Mouse (Mus musculus) heart, postnatal 0 days (tissue): Measurements from ENCODE around the gene Cep112. TPM values are rescaled to one million over a fixed set of nuclear protein-coding genes. Genes with fewer than 3 reads are reported as not detected.

Experiments
- ATAC-seq: fragments of 200-750 bp; cut with Nextera tagmentation; 2 replicates; pipeline ENCODE4 v1.8.0; 2017; ENCODE audit warnings: low read depth, moderate number of reproducible peaks, moderate library complexity; ENCODE audit not compliant: insufficient read depth
- DNase-seq: peaks from one replicate; pipeline ENCODE4 v3.0.0-alpha.2; 2016; ENCODE audit warnings: low spot score
- H3K27ac ChIP-seq: fragments of 300-500 bp; sonication (generic); 2 replicates; pipeline ENCODE4 v1.5.1; 2014; ENCODE audit warnings: low read depth, mild to moderate bottlenecking
- H3K27me3 ChIP-seq: fragments of 300-500 bp; sonication (generic); 2 replicates; pipeline ENCODE4 v1.6.1; 2014; ENCODE audit warnings: low read length, mixed read lengths; ENCODE audit not compliant: control insufficient read depth, insufficient read depth
- H3K36me3 ChIP-seq: fragments of 300-500 bp; sonication (generic); replicated peaks from 2 replicates; pipeline ENCODE4 v1.6.1; 2014; ENCODE audit warnings: low read length, mixed read lengths; ENCODE audit not compliant: control insufficient read depth, insufficient read depth
- H3K4me1 ChIP-seq: fragments of 300-500 bp; sonication (generic); 2 replicates; pipeline ENCODE4 v1.6.1; 2014; ENCODE audit warnings: antibody characterized with exemption; ENCODE audit not compliant: control insufficient read depth, insufficient read depth
- H3K4me2 ChIP-seq: fragments of 300-500 bp; sonication (generic); 2 replicates; pipeline ENCODE4 v1.6.1; 2014; ENCODE audit warnings: low read depth, mild to moderate bottlenecking, low read length, moderate library complexity
- H3K4me3 ChIP-seq: fragments of 300-500 bp; sonication (generic); 2 replicates; pipeline ENCODE4 v1.5.1; 2014; ENCODE audit warnings: low read depth, low read length
- H3K9ac ChIP-seq: fragments of 300-500 bp; sonication (generic); replicated peaks from 2 replicates; pipeline ENCODE4 v1.6.1; 2014; ENCODE audit warnings: low read depth, low read length, mixed read lengths
- H3K9me3 ChIP-seq: fragments of 300-500 bp; sonication (generic); replicated peaks from 2 replicates; pipeline ENCODE4 v1.6.1; 2016; ENCODE audit warnings: low read length; ENCODE audit not compliant: control insufficient read depth
- CTCF ChIP-seq: IDR thresholded peaks from 2 replicates; pipeline ENCODE4 v1.5.1; 2016; ENCODE audit warnings: antibody characterized with exemption, control low read depth, low read depth
- EP300 ChIP-seq: IDR thresholded peaks from 2 replicates; pipeline ENCODE4 v1.6.1; 2016; ENCODE audit warnings: antibody characterized with exemption, low read depth
- WGBS: fragments of 180-500 bp; shearing (Covaris S2); extraction: QIAGEN DNeasy Blood & Tissue Kit; methylation state at CpG from one replicate; pipeline ENCODE4 v1.1.7; 2014; 5-methylcytosine and 5-hydroxymethylcytosine counted together
- polyA plus RNA-seq: library from polyadenylated mRNA; unstranded; fragments of >200 nt; fragmentation: Nextera tagmentation; extraction: Ambion mirVana; gene quantifications from 2 replicates; pipeline ENCODE4 v1.2.1, GENCODE M21; 2015
- total RNA-seq: library from RNA; depleted of rRNA; stranded (reverse); fragments of >200 nt; gene quantifications from 2 replicates; pipeline ENCODE4 v1.2.3, GENCODE M21; 2014; ENCODE audit warnings: low replicate concordance

Cep112 gene
- total and polyA plus RNA-seq, 2 experiments from 2014 or later, result 1.2 to 5.8 TPM

DNA sequence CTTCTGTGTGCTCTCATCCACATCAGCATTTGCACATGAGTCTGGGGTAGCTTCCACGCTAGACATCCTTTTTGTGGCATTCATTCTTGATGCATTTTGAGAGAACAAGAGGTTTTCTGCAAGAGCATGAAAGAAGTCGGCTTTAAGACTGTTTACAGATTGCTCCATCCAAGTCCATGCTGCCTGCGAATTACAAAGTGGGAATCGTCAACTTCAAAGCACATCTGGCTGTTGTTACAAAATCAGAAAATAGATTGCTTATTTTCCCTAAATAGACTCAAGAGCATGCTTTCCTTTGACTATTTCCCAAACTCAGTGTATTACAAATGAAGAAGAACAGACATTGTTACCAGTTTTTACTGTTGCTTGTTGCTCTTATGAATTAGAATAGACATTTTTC, 59.0 kb downstream of the Cep112 start:
- 81% methylated on average over 4 of the region's 4 CpGs for WGBS
- no peak overlapping the region for H3K27ac ChIP-seq
- DNase-seq, result no peak
- no peak for ATAC-seq
- TF ChIP-seq EP300, result no peak
- TF ChIP-seq CTCF, result no peak
- H3K4me2 ChIP-seq, result no peak overlapping the region
- no peak overlapping the region for H3K9ac ChIP-seq
- H3K4me3 ChIP-seq, result no peak overlapping the region
- H3K27me3 ChIP-seq, result no peaks in the 10 kb centered on the region
- H3K36me3 ChIP-seq, result no peaks in the 10 kb centered on the region; the same call in 1 of the 2 replicates
- H3K4me1 ChIP-seq, result no peaks in the 10 kb centered on the region
- no peaks in the 10 kb centered on the region for H3K9me3 ChIP-seq

GRCm38 (mm10) chr11:108488256-108488655, 63.3 kb downstream of the Cep112 start:
- ATAC-seq, result no peak
- WGBS, result 74% methylated on average over 2 of the region's 2 CpGs
- DNase-seq, result no peak

DNA sequence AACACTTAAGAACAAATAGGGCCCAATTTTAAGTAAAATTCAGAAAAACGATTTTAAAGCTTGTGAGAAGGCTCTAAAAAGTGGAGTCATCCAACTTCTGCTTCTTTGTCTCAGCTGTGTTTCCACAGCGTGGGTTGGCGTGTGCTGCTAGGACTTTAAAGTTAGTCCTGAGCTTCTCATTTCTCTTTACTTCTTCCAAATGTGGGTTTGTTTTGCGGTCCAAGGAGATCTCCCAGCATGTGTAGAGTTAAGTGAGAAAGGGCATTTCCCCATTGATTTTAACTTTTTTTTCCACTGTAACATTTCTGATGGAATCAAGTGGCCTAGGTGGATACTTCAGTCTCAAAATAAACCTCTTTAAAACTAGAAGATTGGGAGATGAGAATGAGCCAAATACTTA, 64.9 kb downstream of the Cep112 start:
- TF ChIP-seq EP300 (no peak), CTCF (no peak)
- Histone ChIP-seq H3K4me2 (no peak overlapping the region), H3K9ac (no peak overlapping the region), H3K27ac (no peak overlapping the region), H3K9me3 (no peaks in the 10 kb centered on the region), H3K36me3 (no peaks in the 10 kb centered on the region; the same call in 1 of the 2 replicates), H3K4me3 (no peak overlapping the region), H3K27me3 (no peaks in the 10 kb centered on the region), H3K4me1 (no peaks in the 10 kb centered on the region)
- DNase-seq (no peak), ATAC-seq (no peak)
- WGBS, result 86% methylated on average over 4 of the region's 4 CpGs

More at GRCm38 (mm10) chr11:108488256-108488655, 63.3 kb downstream of the Cep112 start:
- no peak overlapping the region for H3K27ac ChIP-seq
- no peak overlapping the region for H3K4me2 ChIP-seq
- TF ChIP-seq CTCF, result no peak
- no peak for TF ChIP-seq EP300
- no peaks in the 10 kb centered on the region; the same call in 1 of the 2 replicates for H3K36me3 ChIP-seq
- H3K4me1 ChIP-seq, result no peaks in the 10 kb centered on the region
- no peak overlapping the region for H3K9ac ChIP-seq
- H3K9me3 ChIP-seq, result no peaks in the 10 kb centered on the region
- no peaks in the 10 kb centered on the region for H3K27me3 ChIP-seq
- H3K4me3 ChIP-seq, result no peak overlapping the region

- WGBS, result 87% methylated on average over 5 of the region's 5 CpGs
- H3K4me2 ChIP-seq, result no peak overlapping the region
- ATAC-seq (no peak), DNase-seq (no peak)
- no peak for TF ChIP-seq EP300
- no peak for TF ChIP-seq CTCF
- H3K27ac ChIP-seq, result no peak overlapping the region
- H3K27me3 ChIP-seq, result no peaks in the 10 kb centered on the region
- H3K4me3 ChIP-seq, result no peak overlapping the region
- H3K9ac ChIP-seq, result no peak overlapping the region
- no peaks in the 10 kb centered on the region for H3K9me3 ChIP-seq
- no peaks in the 10 kb centered on the region for H3K36me3 ChIP-seq
- no peaks in the 10 kb centered on the region for H3K4me1 ChIP-seq
Measured at GRCm38 (mm10) chr11:108508190-108508589, 83.2 kb downstream of the Cep112 start.

GRCm38 (mm10) chr11:108527725-108528363, 102.9 kb downstream of the Cep112 start:
- Histone ChIP-seq H3K27ac (no peak overlapping the region), H3K9me3 (no peaks in the 10 kb centered on the region), H3K9ac (no peak overlapping the region), H3K4me3 (no peak overlapping the region), H3K27me3 (no peaks in the 10 kb centered on the region), H3K4me1 (no peaks in the 10 kb centered on the region), H3K4me2 (no peak overlapping the region), H3K36me3 (peaks cover 10% of the 10 kb centered on the region; the same call in 1 of the 2 replicates)
- 61% methylated on average over 5 of the region's 5 CpGs for WGBS
- ATAC-seq (no peak), DNase-seq (no peak)
- TF ChIP-seq CTCF, result no peak
- no peak for TF ChIP-seq EP300

DNA sequence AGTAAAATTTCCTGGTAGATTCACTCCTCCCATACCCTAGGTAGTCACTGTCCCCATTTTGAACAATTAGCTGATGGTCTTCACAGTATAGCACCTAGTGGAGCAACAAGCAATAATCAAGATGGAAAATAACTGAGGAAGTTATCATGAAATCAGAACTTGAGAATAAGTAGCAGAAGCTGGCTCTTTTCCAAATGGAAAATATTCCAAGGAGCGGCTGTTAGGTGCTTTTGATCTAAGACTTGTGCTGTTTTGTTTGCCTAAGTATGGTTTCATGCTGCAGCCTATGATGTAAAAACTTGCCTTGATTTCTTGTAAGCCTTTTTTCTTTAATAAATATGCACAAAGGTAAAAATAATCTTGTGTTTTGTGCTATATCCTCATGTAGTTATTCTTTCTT, 107.9 kb downstream of the Cep112 start:
- DNase-seq (no peak), ATAC-seq (no peak)
- Histone ChIP-seq H3K27ac (no peak overlapping the region), H3K4me1 (no peaks in the 10 kb centered on the region), H3K36me3 (peaks cover 10% of the 10 kb centered on the region; the same call in 1 of the 2 replicates), H3K4me3 (no peak overlapping the region), H3K4me2 (no peak overlapping the region), H3K9ac (no peak overlapping the region), H3K27me3 (no peaks in the 10 kb centered on the region), H3K9me3 (no peaks in the 10 kb centered on the region)
- WGBS, result 56% methylated on average over 1 of the region's 1 CpGs
- TF ChIP-seq EP300 (no peak), CTCF (no peak)
